Mouse (Mus musculus) embryonic facial prominence, embryonic 12.5 days (tissue): ENCODE measurements at regions not wholly inside any gene's neighbourhood (a gene's known extent, or its start where the extent isn't known, plus 50 kb on each side); places are given as distances from the start of the nearest gene placed in this dataset.
A peak's percentile ranks its signal among the peaks of the same experiment; 100 is the strongest.

Experiments used
- ATAC-seq: fragments of 200-750 bp; cut with Nextera tagmentation; 2 replicates; pipeline ENCODE4 v1.8.0; 2017; ENCODE audit not compliant: insufficient number of reproducible peaks, insufficient read depth, low FRiP score, low TSS enrichment
- H3K27ac ChIP-seq: fragments of 300-500 bp; sonication (generic); 2 replicates; pipeline ENCODE4 v1.5.1; 2016; ENCODE audit warnings: mild to moderate bottlenecking
- H3K27me3 ChIP-seq: fragments of 300-500 bp; sonication (generic); 2 replicates; pipeline ENCODE4 v1.6.1; 2016; ENCODE audit warnings: mild to moderate bottlenecking, moderate library complexity
- H3K36me3 ChIP-seq: fragments of 300-500 bp; sonication (generic); 2 replicates; pipeline ENCODE4 v1.6.1; 2016; ENCODE audit warnings: mild to moderate bottlenecking
- H3K4me1 ChIP-seq: fragments of 300-500 bp; sonication (generic); 2 replicates; pipeline ENCODE4 v1.6.1; 2016
- H3K4me2 ChIP-seq: fragments of 300-500 bp; sonication (generic); replicated peaks from 2 replicates; pipeline ENCODE4 v1.6.1; 2016; ENCODE audit warnings: mild to moderate bottlenecking, moderate library complexity
- H3K4me3 ChIP-seq: fragments of 300-500 bp; sonication (generic); 2 replicates; pipeline ENCODE4 v1.5.1; 2016; ENCODE audit warnings: mild to moderate bottlenecking
- H3K9ac ChIP-seq: fragments of 300-500 bp; sonication (generic); 2 replicates; pipeline ENCODE4 v1.6.1; 2016; ENCODE audit warnings: mild to moderate bottlenecking, moderate library complexity
- H3K9me3 ChIP-seq: fragments of 300-500 bp; sonication (generic); 2 replicates; pipeline ENCODE4 v1.6.1; 2016; ENCODE audit warnings: mild to moderate bottlenecking, moderate library complexity
- WGBS: fragments of 180-500 bp; shearing (Covaris S2); methylation state at CpG from one replicate; pipeline ENCODE4 v1.1.7; 2016; 5-methylcytosine and 5-hydroxymethylcytosine counted together

GRCm38 (mm10) chr13:53639584-53639983 is 166.7 kb upstream of the Msx2 start:
- Histone ChIP-seq H3K4me2 (no peak overlapping the region), H3K9ac (no peak overlapping the region), H3K4me1 (no peaks in the 10 kb centered on the region), H3K4me3 (no peak overlapping the region), H3K27me3 (no peaks in the 10 kb centered on the region), H3K27ac (no peak overlapping the region), H3K36me3 (no peaks in the 10 kb centered on the region), H3K9me3 (peaks cover 3% of the 10 kb centered on the region; the same call in 1 of the 2 replicates)
- 81% methylated on average over 5 of the region's 5 CpGs for WGBS
- ATAC-seq: no peak

- Histone ChIP-seq H3K9ac (no peak overlapping the region), H3K27me3 (no peaks in the 10 kb centered on the region), H3K9me3 (no peaks in the 10 kb centered on the region), H3K4me2 (no peak overlapping the region), H3K27ac (no peak overlapping the region), H3K36me3 (no peaks in the 10 kb centered on the region), H3K4me1 (no peaks in the 10 kb centered on the region), H3K4me3 (no peak overlapping the region)
- 82% methylated on average over 10 of the region's 10 CpGs for WGBS
- no peak for ATAC-seq
These were observed 166.2 kb upstream of the Msx2 start for GRCm38 (mm10) chr13:53639115-53639514.

GRCm38 (mm10) chr13:53636011-53636410 is 163.1 kb upstream of the Msx2 start:
- Histone ChIP-seq H3K4me1 (no peaks in the 10 kb centered on the region), H3K9me3 (no peaks in the 10 kb centered on the region), H3K27me3 (no peaks in the 10 kb centered on the region), H3K36me3 (no peaks in the 10 kb centered on the region), H3K9ac (no peak overlapping the region), H3K4me3 (no peak overlapping the region), H3K4me2 (no peak overlapping the region), H3K27ac (no peak overlapping the region)
- WGBS: 65% methylated on average over 5 of the region's 5 CpGs
- no peak for ATAC-seq

- Histone ChIP-seq H3K9me3 (no peaks in the 10 kb centered on the region), H3K27me3 (no peaks in the 10 kb centered on the region), H3K27ac (no peak overlapping the region), H3K36me3 (no peaks in the 10 kb centered on the region), H3K9ac (no peak overlapping the region), H3K4me3 (no peak overlapping the region), H3K4me1 (no peaks in the 10 kb centered on the region), H3K4me2 (no peak overlapping the region)
- no peak for ATAC-seq
- WGBS: 63% methylated on average over 9 of the region's 9 CpGs
These were observed 161.8 kb upstream of the Msx2 start for GRCm38 (mm10) chr13:53634637-53635203.

GRCm38 (mm10) chr13:53598050-53598449 is 125.2 kb upstream of the Msx2 start:
- Histone ChIP-seq H3K27me3 (0 out of 2 replicates have a peak, but pooled peaks cover 6% of the 10 kb centered on the region), H3K4me2 (no peak overlapping the region), H3K27ac (no peak overlapping the region), H3K9ac (no peak overlapping the region), H3K4me1 (peaks cover 42% of the 10 kb centered on the region), H3K4me3 (no peak overlapping the region), H3K9me3 (no peaks in the 10 kb centered on the region), H3K36me3 (no peaks in the 10 kb centered on the region)
- no peak for ATAC-seq
- 25% methylated on average over 10 of the region's 10 CpGs for WGBS

- ATAC-seq: no peak
- Histone ChIP-seq H3K4me2 (no peak overlapping the region), H3K27ac (no peak overlapping the region), H3K27me3 (0 out of 2 replicates have a peak, but pooled peaks cover 6% of the 10 kb centered on the region), H3K4me3 (no peak overlapping the region), H3K4me1 (peaks cover 38% of the 10 kb centered on the region), H3K36me3 (no peaks in the 10 kb centered on the region), H3K9ac (no peak overlapping the region), H3K9me3 (no peaks in the 10 kb centered on the region)
- 38% methylated on average over 19 of the region's 19 CpGs for WGBS
These were observed 124.3 kb upstream of the Msx2 start for GRCm38 (mm10) chr13:53596871-53597800.

- Histone ChIP-seq H3K4me2 (no peak overlapping the region), H3K36me3 (no peaks in the 10 kb centered on the region), H3K9ac (no peak overlapping the region), H3K9me3 (no peaks in the 10 kb centered on the region), H3K4me3 (no peak overlapping the region), H3K27ac (no peak overlapping the region), H3K4me1 (peaks cover 13% of the 10 kb centered on the region; the same call in 1 of the 2 replicates), H3K27me3 (no peaks in the 10 kb centered on the region)
- no peak for ATAC-seq
- WGBS: 14% methylated on average over 5 of the region's 5 CpGs
These were observed 119.9 kb upstream of the Msx2 start for GRCm38 (mm10) chr13:53592755-53593154.

GRCm38 (mm10) chr13:53586771-53587170 is 113.9 kb upstream of the Msx2 start:
- WGBS: 38% methylated on average over 4 of the region's 4 CpGs
- Histone ChIP-seq H3K27ac (no peak overlapping the region), H3K9ac (no peak overlapping the region), H3K36me3 (no peaks in the 10 kb centered on the region), H3K9me3 (peaks cover under 1% of the 10 kb centered on the region; the same call in 1 of the 2 replicates), H3K4me1 (peaks cover 13% of the 10 kb centered on the region; the same call in 1 of the 2 replicates), H3K4me3 (no peak overlapping the region), H3K4me2 (no peak overlapping the region), H3K27me3 (no peaks in the 10 kb centered on the region)
- no peak for ATAC-seq

- Histone ChIP-seq H3K4me3 (no peak overlapping the region), H3K9ac (no peak overlapping the region), H3K4me2 (no peak overlapping the region), H3K9me3 (peaks cover 8% of the 10 kb centered on the region), H3K27me3 (no peaks in the 10 kb centered on the region), H3K27ac (no peak overlapping the region), H3K36me3 (no peaks in the 10 kb centered on the region), H3K4me1 (peaks cover 13% of the 10 kb centered on the region; the same call in 1 of the 2 replicates)
- ATAC-seq: no peak
- 54% methylated on average over 9 of the region's 9 CpGs for WGBS
These were observed 111.7 kb upstream of the Msx2 start for GRCm38 (mm10) chr13:53584504-53585130.

- peak; percentile 67; the same call in 1 of the 2 replicates for ATAC-seq
- Histone ChIP-seq H3K9me3 (no peaks in the 10 kb centered on the region), H3K4me1 (peaks cover 15% of the 10 kb centered on the region), H3K36me3 (no peaks in the 10 kb centered on the region), H3K9ac (no peak overlapping the region), H3K27ac (peak overlapping the region; percentile 54; the same call in 1 of the 2 replicates), H3K4me2 (peak overlapping the region; percentile 29; the same call in 1 of the 2 replicates), H3K4me3 (no peak overlapping the region), H3K27me3 (no peaks in the 10 kb centered on the region; the same call in 1 of the 2 replicates)
- WGBS: 17% methylated on average over 18 of the region's 18 CpGs
These were observed 81.2 kb upstream of the Msx2 start for GRCm38 (mm10) chr13:53553876-53554577.

GRCm38 (mm10) chr13:53553192-53553875 is 80.5 kb upstream of the Msx2 start:
- Histone ChIP-seq H3K9me3 (no peaks in the 10 kb centered on the region), H3K27me3 (no peaks in the 10 kb centered on the region; the same call in 1 of the 2 replicates), H3K36me3 (no peaks in the 10 kb centered on the region), H3K4me3 (no peak overlapping the region), H3K4me1 (peaks cover 19% of the 10 kb centered on the region), H3K9ac (no peak overlapping the region), H3K4me2 (no peak overlapping the region), H3K27ac (peak overlapping the region; percentile 54; the same call in 1 of the 2 replicates)
- no peak for ATAC-seq
- WGBS: 55% methylated on average over 13 of the region's 13 CpGs
